Mouse (Mus musculus): ENCODE results near the gene Tmed2. TPM values are rescaled to one million over a fixed set of nuclear protein-coding genes. Genes with fewer than 3 reads are reported as not detected.
"Not testable (repeated sequence)": the region's sequence is repeated elsewhere in the genome, so short reads cannot be mapped to it uniquely, and the experiment has no call there.

The Tmed2 gene
- 490 and 502 TPM in 2 replicates for polyA plus RNA-seq (2016; fragmentation: Nextera tagmentation; extraction: Ambion mirVana)

DNA sequence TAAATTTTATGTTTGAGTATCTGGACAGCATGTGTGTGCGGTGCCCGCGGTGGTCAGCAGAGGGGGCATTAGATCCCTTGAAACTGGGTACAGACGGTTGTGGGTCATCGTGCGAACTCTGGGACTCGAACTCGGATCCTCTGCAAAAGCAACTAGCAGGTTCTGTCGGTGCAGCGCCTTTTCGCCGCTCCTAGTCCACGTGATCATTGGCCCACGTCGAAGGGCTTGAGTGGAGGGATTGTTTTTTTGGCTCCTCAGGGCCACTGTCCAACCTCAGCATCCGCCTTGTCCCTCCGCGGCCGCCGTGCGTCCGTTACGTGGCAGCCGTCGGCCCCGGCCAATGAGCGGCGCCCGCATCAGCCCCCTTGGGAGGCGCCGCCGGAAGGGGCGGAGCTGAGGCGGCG, at the start of gene Tmed2:
Gene Tmed2, plus strand, starts transcription at position 313 of the 404 bp plus-strand sequence.
- peaks cover 27% of the 10 kb centered on the region for H3K36me3 ChIP-seq
- H3K9me3 ChIP-seq (replicated peaks): no peaks in the 10 kb centered on the region
- H3K27ac ChIP-seq (ENCODE audit: poor library complexity, severe bottlenecking): peak within 1 kb of the TSS; percentile 92
- H3K4me3 ChIP-seq: peak within 1 kb of the TSS; percentile 87
- no peaks in the 10 kb centered on the region for H3K27me3 ChIP-seq (replicated peaks)
- peaks cover 18% of the 10 kb centered on the region for H3K4me1 ChIP-seq (replicated peaks)
- peak within 1 kb of the TSS; percentile 80 for H3K4me2 ChIP-seq
- H3K9ac ChIP-seq: peak within 1 kb of the TSS; percentile 94
- under 1% methylated on average over 35 of the region's 35 CpGs for WGBS
- peak; percentile 93 for ATAC-seq (ENCODE audit: insufficient number of reproducible peaks, low FRiP score)

DNA sequence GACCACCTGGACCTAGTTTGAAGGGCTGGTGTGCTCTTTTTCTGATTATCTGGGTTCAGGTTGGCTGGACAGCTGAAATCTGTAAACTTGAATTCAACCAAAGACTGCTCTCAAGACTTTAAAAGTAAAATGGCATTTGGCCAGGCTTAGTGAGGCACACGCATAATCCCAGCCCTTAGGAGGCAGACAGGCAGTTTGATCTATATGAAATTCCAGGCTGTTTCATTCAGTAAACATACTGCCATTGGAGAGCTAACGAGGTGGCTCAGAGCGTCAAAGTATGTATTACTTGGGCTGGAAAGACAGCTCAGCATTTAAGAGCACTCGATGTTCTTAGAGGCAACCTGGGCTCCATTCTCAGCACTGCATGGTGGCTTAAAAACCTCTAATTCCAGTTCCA, 48.8 kb upstream of the Tmed2 start:
- Histone ChIP-seq H3K27ac (ENCODE audit: poor library complexity, severe bottlenecking) (no peak overlapping the region), H3K4me2 (no peak overlapping the region), H3K4me1 (replicated peaks) (no peaks in the 10 kb centered on the region), H3K27me3 (replicated peaks) (no peaks in the 10 kb centered on the region), H3K9ac (no peak overlapping the region), H3K9me3 (replicated peaks) (no peaks in the 10 kb centered on the region), H3K36me3 (peaks cover 67% of the 10 kb centered on the region), H3K4me3 (no peak overlapping the region)
- no peak for ATAC-seq (ENCODE audit: insufficient number of reproducible peaks, low FRiP score)
- WGBS: 82% methylated on average over 4 of the region's 4 CpGs

DNA sequence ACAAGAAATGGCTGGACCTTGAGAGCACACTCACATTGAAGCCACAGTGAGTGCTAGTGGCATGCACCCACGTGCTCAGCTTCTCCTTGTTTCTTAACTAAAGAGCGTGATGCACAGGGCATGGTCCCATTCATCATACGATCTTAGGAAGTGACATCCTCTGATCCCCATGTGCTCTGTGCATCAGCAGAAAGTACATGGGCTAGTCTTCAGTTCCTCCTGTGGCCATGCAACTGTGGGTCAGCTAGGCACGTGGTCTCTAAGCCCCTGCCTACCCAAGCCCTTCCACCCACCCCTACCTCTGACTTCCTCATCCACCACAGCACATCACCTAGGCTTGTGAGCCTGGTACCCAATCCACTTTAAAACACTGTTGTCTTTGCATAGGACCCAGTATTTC, 47.9 kb upstream of the Tmed2 start:
- H3K27ac ChIP-seq (ENCODE audit: poor library complexity, severe bottlenecking): no peak overlapping the region
- peaks cover 75% of the 10 kb centered on the region for H3K36me3 ChIP-seq
- no peak for ATAC-seq (ENCODE audit: insufficient number of reproducible peaks, low FRiP score)
- H3K4me3 ChIP-seq: no peak overlapping the region
- no peak overlapping the region for H3K9ac ChIP-seq
- H3K4me1 ChIP-seq (replicated peaks): no peaks in the 10 kb centered on the region
- H3K4me2 ChIP-seq: no peak overlapping the region
- no peaks in the 10 kb centered on the region for H3K9me3 ChIP-seq (replicated peaks)
- 84% methylated on average over 4 of the region's 4 CpGs for WGBS
- no peaks in the 10 kb centered on the region for H3K27me3 ChIP-seq (replicated peaks)

GRCm38 (mm10) chr5:124493455-124493854, 47.0 kb upstream of the Tmed2 start:
- peaks cover 7% of the 10 kb centered on the region for H3K4me1 ChIP-seq (replicated peaks)
- peaks cover 82% of the 10 kb centered on the region for H3K36me3 ChIP-seq
- WGBS: 87% methylated on average over 11 of the region's 11 CpGs

DNA sequence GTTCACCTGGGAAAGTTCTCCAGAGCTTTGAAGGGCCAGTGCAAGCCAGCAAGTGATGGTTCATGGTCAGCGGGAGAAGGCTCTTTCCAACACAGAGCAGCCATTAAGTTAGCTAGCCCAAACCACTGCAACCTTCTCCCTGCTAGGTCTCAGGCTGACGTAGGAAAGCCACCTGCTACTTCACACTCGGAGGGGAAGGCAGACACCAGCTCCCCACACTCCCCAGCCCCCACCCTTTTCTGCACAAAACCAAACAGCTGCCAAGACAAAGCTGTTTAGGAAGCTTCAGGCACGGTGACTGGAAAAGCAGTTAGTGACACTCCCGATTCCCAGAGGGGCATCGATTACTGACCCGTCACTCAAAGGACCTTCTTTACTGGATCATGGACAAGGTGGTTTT, 44.9 kb upstream of the Tmed2 start:
- no peaks in the 10 kb centered on the region for H3K9me3 ChIP-seq (replicated peaks)
- H3K27me3 ChIP-seq (replicated peaks): no peaks in the 10 kb centered on the region
- H3K4me1 ChIP-seq (replicated peaks): peaks cover 18% of the 10 kb centered on the region
- no peak overlapping the region for H3K9ac ChIP-seq
- no peak overlapping the region for H3K4me2 ChIP-seq
- H3K36me3 ChIP-seq: peaks cover 78% of the 10 kb centered on the region
- 73% methylated on average over 7 of the region's 7 CpGs for WGBS
- no peak overlapping the region for H3K4me3 ChIP-seq
- ATAC-seq (ENCODE audit: insufficient number of reproducible peaks, low FRiP score): no peak
- H3K27ac ChIP-seq (ENCODE audit: poor library complexity, severe bottlenecking): no peak overlapping the region

More at GRCm38 (mm10) chr5:124493455-124493854, 47.0 kb upstream of the Tmed2 start:
- no peak for ATAC-seq (ENCODE audit: insufficient number of reproducible peaks, low FRiP score)
- Histone ChIP-seq H3K9me3 (replicated peaks) (no peaks in the 10 kb centered on the region), H3K4me2 (no peak overlapping the region), H3K9ac (no peak overlapping the region), H3K4me3 (no peak overlapping the region), H3K27ac (ENCODE audit: poor library complexity, severe bottlenecking) (no peak overlapping the region), H3K27me3 (replicated peaks) (no peaks in the 10 kb centered on the region)

- 65% methylated on average over 15 of the region's 15 CpGs for WGBS
- peaks cover 78% of the 10 kb centered on the region for H3K36me3 ChIP-seq
These were observed 43.6 kb upstream of the Tmed2 start for GRCm38 (mm10) chr5:124496614-124497514.

GRCm38 (mm10) chr5:124498221-124498876, 42.1 kb upstream of the Tmed2 start:
- H3K27ac ChIP-seq (ENCODE audit: poor library complexity, severe bottlenecking): peak overlapping the region; percentile 57
- H3K9ac ChIP-seq: no peak overlapping the region
- no peak overlapping the region for H3K4me3 ChIP-seq
- no peaks in the 10 kb centered on the region for H3K27me3 ChIP-seq (replicated peaks)
- no peaks in the 10 kb centered on the region for H3K9me3 ChIP-seq (replicated peaks)
- peaks cover 78% of the 10 kb centered on the region for H3K36me3 ChIP-seq
- peaks cover 18% of the 10 kb centered on the region for H3K4me1 ChIP-seq (replicated peaks)
- 45% methylated on average over 9 of the region's 9 CpGs for WGBS
- ATAC-seq (ENCODE audit: insufficient number of reproducible peaks, low FRiP score): peak; percentile 58
- H3K4me2 ChIP-seq: no peak overlapping the region

More at GRCm38 (mm10) chr5:124496614-124497514, 43.6 kb upstream of the Tmed2 start:
- ATAC-seq (ENCODE audit: insufficient number of reproducible peaks, low FRiP score): no peak
- no peak overlapping the region for H3K4me2 ChIP-seq
- no peaks in the 10 kb centered on the region for H3K27me3 ChIP-seq (replicated peaks)
- H3K27ac ChIP-seq (ENCODE audit: poor library complexity, severe bottlenecking): no peak overlapping the region
- no peaks in the 10 kb centered on the region for H3K9me3 ChIP-seq (replicated peaks)
- H3K4me3 ChIP-seq: no peak overlapping the region
- no peak overlapping the region for H3K9ac ChIP-seq
- H3K4me1 ChIP-seq (replicated peaks): peaks cover 18% of the 10 kb centered on the region

GRCm38 (mm10) chr5:124499001-124499400, 41.5 kb upstream of the Tmed2 start:
- Histone ChIP-seq H3K27ac (ENCODE audit: poor library complexity, severe bottlenecking) (peak overlapping the region; percentile 57), H3K36me3 (peaks cover 79% of the 10 kb centered on the region)

GRCm38 (mm10) chr5:124500037-124500436, 40.5 kb upstream of the Tmed2 start:
- peaks cover 79% of the 10 kb centered on the region for H3K36me3 ChIP-seq
- not testable (repeated sequence) for H3K4me3 ChIP-seq; H3K27ac ChIP-seq (ENCODE audit: poor library complexity, severe bottlenecking); H3K9me3 ChIP-seq (replicated peaks); H3K4me2 ChIP-seq; ATAC-seq (ENCODE audit: insufficient number of reproducible peaks, low FRiP score); H3K9ac ChIP-seq; H3K27me3 ChIP-seq (replicated peaks)
- peaks cover 18% of the 10 kb centered on the region for H3K4me1 ChIP-seq (replicated peaks)
- 79% methylated on average over 3 of the region's 4 CpGs for WGBS

More at GRCm38 (mm10) chr5:124499001-124499400, 41.5 kb upstream of the Tmed2 start:
- H3K4me3 ChIP-seq: no peak overlapping the region
- no peak overlapping the region for H3K9ac ChIP-seq
- ATAC-seq (ENCODE audit: insufficient number of reproducible peaks, low FRiP score): no peak
- H3K4me2 ChIP-seq: no peak overlapping the region
- H3K27me3 ChIP-seq (replicated peaks): no peaks in the 10 kb centered on the region
- no peaks in the 10 kb centered on the region for H3K9me3 ChIP-seq (replicated peaks)
- peaks cover 18% of the 10 kb centered on the region for H3K4me1 ChIP-seq (replicated peaks)
- 32% methylated on average over 5 of the region's 5 CpGs for WGBS

DNA sequence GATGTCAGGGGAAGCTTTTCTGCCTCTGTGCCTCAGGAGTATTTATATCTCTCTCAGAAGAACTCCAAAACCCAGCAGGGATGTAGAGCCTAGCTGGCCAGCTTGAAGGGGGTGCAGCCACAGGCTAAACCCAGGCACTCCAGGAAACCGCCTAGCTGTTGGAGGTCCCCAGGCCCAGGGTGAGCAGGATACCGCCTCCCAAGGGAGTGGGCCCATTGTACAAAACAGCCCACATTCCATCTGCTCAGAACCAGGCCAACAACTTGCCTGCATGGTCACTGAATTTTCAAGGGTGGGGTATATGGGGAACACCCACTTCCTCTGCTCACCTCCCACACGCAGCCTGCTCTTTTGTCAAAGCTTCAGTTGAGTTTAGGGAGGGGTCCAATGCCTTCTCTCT, 39.9 kb upstream of the Tmed2 start:
- no peaks in the 10 kb centered on the region for H3K9me3 ChIP-seq (replicated peaks)
- H3K27me3 ChIP-seq (replicated peaks): no peaks in the 10 kb centered on the region
- H3K27ac ChIP-seq (ENCODE audit: poor library complexity, severe bottlenecking): no peak overlapping the region
- H3K36me3 ChIP-seq: peaks cover 79% of the 10 kb centered on the region
- no peak for ATAC-seq (ENCODE audit: insufficient number of reproducible peaks, low FRiP score)
- H3K4me1 ChIP-seq (replicated peaks): peaks cover 18% of the 10 kb centered on the region
- no peak overlapping the region for H3K4me3 ChIP-seq
- H3K4me2 ChIP-seq: no peak overlapping the region
- no peak overlapping the region for H3K9ac ChIP-seq
- WGBS: 94% methylated on average over 3 of the region's 3 CpGs

GRCm38 (mm10) chr5:124501541-124501940, 39.0 kb upstream of the Tmed2 start:
- Histone ChIP-seq H3K27ac (ENCODE audit: poor library complexity, severe bottlenecking) (no peak overlapping the region), H3K9me3 (replicated peaks) (no peaks in the 10 kb centered on the region), H3K9ac (no peak overlapping the region), H3K4me1 (replicated peaks) (peaks cover 18% of the 10 kb centered on the region), H3K36me3 (peaks cover 69% of the 10 kb centered on the region), H3K27me3 (replicated peaks) (no peaks in the 10 kb centered on the region), H3K4me2 (no peak overlapping the region), H3K4me3 (no peak overlapping the region)
- ATAC-seq (ENCODE audit: insufficient number of reproducible peaks, low FRiP score): no peak
- 83% methylated on average over 10 of the region's 10 CpGs for WGBS

Measured in heart, embryonic 12.5 days (tissue).